Mouse (Mus musculus) heart, embryonic 13.5 days (tissue): ENCODE data around the gene Naa35. TPM values are rescaled to one million over a fixed set of nuclear protein-coding genes. Genes with fewer than 3 reads are reported as not detected.

Source experiments
- ATAC-seq: fragments of 200-750 bp; cut with Nextera tagmentation; 2 replicates; pipeline ENCODE4 v1.8.0; 2017; ENCODE audit warnings: moderate TSS enrichment; ENCODE audit not compliant: insufficient number of reproducible peaks, low FRiP score, low TSS enrichment; ENCODE audit errors: extremely low read depth
- H3K27ac ChIP-seq: fragments of 300-500 bp; sonication (generic); replicated peaks from 2 replicates; pipeline ENCODE4 v1.5.1; 2015; ENCODE audit warnings: moderate library complexity, mild to moderate bottlenecking, inconsistent platforms
- H3K27me3 ChIP-seq: fragments of 300-500 bp; sonication (generic); replicated peaks from 2 replicates; pipeline ENCODE4 v1.6.1; 2015; ENCODE audit warnings: mild to moderate bottlenecking, inconsistent platforms
- H3K36me3 ChIP-seq: fragments of 300-500 bp; sonication (generic); 2 replicates; pipeline ENCODE4 v1.6.1; 2015; ENCODE audit warnings: mild to moderate bottlenecking, inconsistent platforms
- H3K4me1 ChIP-seq: fragments of 300-500 bp; sonication (generic); 2 replicates; pipeline ENCODE4 v1.6.1; 2015; ENCODE audit warnings: inconsistent platforms
- H3K4me2 ChIP-seq: fragments of 300-500 bp; sonication (generic); 2 replicates; pipeline ENCODE4 v1.6.1; 2015; ENCODE audit warnings: inconsistent platforms, mild to moderate bottlenecking, moderate library complexity
- H3K4me3 ChIP-seq: fragments of 300-500 bp; sonication (generic); 2 replicates; pipeline ENCODE4 v1.5.1; 2015; ENCODE audit warnings: moderate library complexity, mild to moderate bottlenecking, inconsistent platforms
- H3K9ac ChIP-seq: fragments of 300-500 bp; sonication (generic); 2 replicates; pipeline ENCODE4 v1.6.1; 2015; ENCODE audit warnings: inconsistent platforms, mild to moderate bottlenecking, moderate library complexity
- H3K9me3 ChIP-seq: fragments of 300-500 bp; sonication (generic); 2 replicates; pipeline ENCODE4 v1.6.1; 2016; ENCODE audit warnings: inconsistent platforms
- WGBS: fragments of 180-500 bp; shearing (Covaris S2); methylation state at CpG from one replicate; pipeline ENCODE4 v1.1.7; 2015; ENCODE audit warnings: mixed read lengths; 5-methylcytosine and 5-hydroxymethylcytosine counted together
- polyA plus RNA-seq: library from polyadenylated mRNA; unstranded; fragments of >200 nt; fragmentation: Nextera tagmentation; extraction: Ambion mirVana; gene quantifications from 2 replicates; pipeline ENCODE4 v1.2.1, GENCODE M21; 2015

Naa35 gene
- 68.5 and 74.1 TPM in 2 replicates for polyA plus RNA-seq

- Histone ChIP-seq H3K36me3 (peaks cover 32% of the 10 kb centered on the region), H3K4me2 (peak within 1 kb of the TSS; percentile 82), H3K27ac (peak within 1 kb of the TSS; percentile 80), H3K9ac (peak within 1 kb of the TSS; percentile 94), H3K27me3 (no peaks in the 10 kb centered on the region), H3K4me1 (peaks cover 35% of the 10 kb centered on the region), H3K9me3 (no peaks in the 10 kb centered on the region), H3K4me3 (peak within 1 kb of the TSS; percentile 90)
- ATAC-seq: peak; percentile 96
- under 1% methylated on average over 80 of the region's 83 CpGs for WGBS
These were observed at the start of gene Naa35, which contains the start of gene Agtpbp1 for GRCm38 (mm10) chr13:59584947-59585647. Gene Naa35 (plus strand): TSS chr13:59585259. Gene Agtpbp1 (minus strand): TSS chr13:59585227.

GRCm38 (mm10) chr13:59535746-59536145 lies 49.3 kb upstream of the Naa35 start:
- Histone ChIP-seq H3K9me3 (no peaks in the 10 kb centered on the region), H3K4me3 (no peak overlapping the region), H3K4me1 (no peaks in the 10 kb centered on the region), H3K9ac (no peak overlapping the region), H3K4me2 (no peak overlapping the region), H3K36me3 (peaks cover 22% of the 10 kb centered on the region; the same call in 1 of the 2 replicates), H3K27me3 (no peaks in the 10 kb centered on the region), H3K27ac (no peak overlapping the region)
- ATAC-seq: no peak
- 88% methylated on average over 6 of the region's 6 CpGs for WGBS

GRCm38 (mm10) chr13:59536631-59537030 lies 48.4 kb upstream of the Naa35 start:
- ATAC-seq: no peak
- peaks cover 19% of the 10 kb centered on the region; the same call in 1 of the 2 replicates for H3K36me3 ChIP-seq
- no peaks in the 10 kb centered on the region for H3K9me3 ChIP-seq
- H3K4me3 ChIP-seq: no peak overlapping the region
- H3K27ac ChIP-seq: no peak overlapping the region
- WGBS: 65% methylated on average over 2 of the region's 2 CpGs
- no peak overlapping the region for H3K4me2 ChIP-seq
- H3K27me3 ChIP-seq: no peaks in the 10 kb centered on the region
- H3K9ac ChIP-seq: no peak overlapping the region
- no peaks in the 10 kb centered on the region for H3K4me1 ChIP-seq

GRCm38 (mm10) chr13:59538661-59539060 lies 46.4 kb upstream of the Naa35 start:
- Histone ChIP-seq H3K27ac (no peak overlapping the region), H3K4me2 (no peak overlapping the region), H3K4me1 (no peaks in the 10 kb centered on the region), H3K9ac (no peak overlapping the region), H3K9me3 (no peaks in the 10 kb centered on the region), H3K27me3 (no peaks in the 10 kb centered on the region), H3K4me3 (no peak overlapping the region), H3K36me3 (peaks cover 9% of the 10 kb centered on the region; the same call in 1 of the 2 replicates)
- no peak for ATAC-seq
- 85% methylated on average over 5 of the region's 5 CpGs for WGBS

GRCm38 (mm10) chr13:59540030-59540429 lies 45.0 kb upstream of the Naa35 start:
- Histone ChIP-seq H3K9ac (no peak overlapping the region), H3K27me3 (no peaks in the 10 kb centered on the region), H3K9me3 (no peaks in the 10 kb centered on the region), H3K4me3 (no peak overlapping the region), H3K27ac (no peak overlapping the region), H3K36me3 (peaks cover 9% of the 10 kb centered on the region; the same call in 1 of the 2 replicates), H3K4me1 (peaks cover 10% of the 10 kb centered on the region), H3K4me2 (no peak overlapping the region)
- 79% methylated on average over 5 of the region's 5 CpGs for WGBS
- ATAC-seq: no peak

- Histone ChIP-seq H3K36me3 (no peaks in the 10 kb centered on the region), H3K4me2 (no peak overlapping the region), H3K9ac (no peak overlapping the region), H3K27ac (no peak overlapping the region), H3K4me1 (peaks cover 29% of the 10 kb centered on the region), H3K4me3 (no peak overlapping the region), H3K27me3 (no peaks in the 10 kb centered on the region), H3K9me3 (no peaks in the 10 kb centered on the region)
- WGBS: 90% methylated on average over 10 of the region's 10 CpGs
- no peak for ATAC-seq
These were observed 42.6 kb upstream of the Naa35 start for GRCm38 (mm10) chr13:59542411-59542810.

GRCm38 (mm10) chr13:59547091-59547490 lies 38.0 kb upstream of the Naa35 start:
- Histone ChIP-seq H3K36me3 (no peaks in the 10 kb centered on the region), H3K9ac (no peak overlapping the region), H3K4me1 (peaks cover 49% of the 10 kb centered on the region), H3K4me3 (no peak overlapping the region), H3K4me2 (no peak overlapping the region), H3K27ac (peak overlapping the region; percentile 46), H3K9me3 (no peaks in the 10 kb centered on the region), H3K27me3 (no peaks in the 10 kb centered on the region)
- no peak for ATAC-seq
- 52% methylated on average over 2 of the region's 2 CpGs for WGBS

GRCm38 (mm10) chr13:59547716-59548115 lies 37.3 kb upstream of the Naa35 start:
- Histone ChIP-seq H3K9me3 (no peaks in the 10 kb centered on the region), H3K4me2 (no peak overlapping the region)
- ATAC-seq: no peak

GRCm38 (mm10) chr13:59549318-59549798 lies 35.7 kb upstream of the Naa35 start:
- no peak for ATAC-seq
- Histone ChIP-seq H3K4me3 (no peak overlapping the region), H3K36me3 (no peaks in the 10 kb centered on the region), H3K27me3 (no peaks in the 10 kb centered on the region), H3K4me2 (no peak overlapping the region), H3K4me1 (peaks cover 46% of the 10 kb centered on the region), H3K9ac (no peak overlapping the region), H3K9me3 (no peaks in the 10 kb centered on the region), H3K27ac (no peak overlapping the region)
- 14% methylated on average over 1 of the region's 1 CpGs for WGBS

More at GRCm38 (mm10) chr13:59547716-59548115, 37.3 kb upstream of the Naa35 start:
- no peak overlapping the region for H3K4me3 ChIP-seq
- 65% methylated on average over 4 of the region's 4 CpGs for WGBS
- H3K36me3 ChIP-seq: no peaks in the 10 kb centered on the region
- H3K4me1 ChIP-seq: peaks cover 49% of the 10 kb centered on the region
- H3K27me3 ChIP-seq: no peaks in the 10 kb centered on the region
- H3K9ac ChIP-seq: no peak overlapping the region
- H3K27ac ChIP-seq: 0 out of 2 replicates have a peak overlapping the region, but pooled peaks have one; percentile 46

GRCm38 (mm10) chr13:59552286-59552685 lies 32.8 kb upstream of the Naa35 start:
- 83% methylated on average over 5 of the region's 5 CpGs for WGBS
- H3K9ac ChIP-seq: no peak overlapping the region

GRCm38 (mm10) chr13:59552751-59553150 lies 32.3 kb upstream of the Naa35 start:
- WGBS: 66% methylated on average over 2 of the region's 2 CpGs
- Histone ChIP-seq H3K4me2 (no peak overlapping the region), H3K4me3 (no peak overlapping the region), H3K27ac (no peak overlapping the region), H3K36me3 (no peaks in the 10 kb centered on the region), H3K9ac (no peak overlapping the region), H3K27me3 (no peaks in the 10 kb centered on the region), H3K4me1 (peaks cover 37% of the 10 kb centered on the region), H3K9me3 (no peaks in the 10 kb centered on the region)
- no peak for ATAC-seq

More at GRCm38 (mm10) chr13:59552286-59552685, 32.8 kb upstream of the Naa35 start:
- H3K4me2 ChIP-seq: no peak overlapping the region
- no peak overlapping the region for H3K4me3 ChIP-seq
- H3K27me3 ChIP-seq: no peaks in the 10 kb centered on the region
- H3K36me3 ChIP-seq: no peaks in the 10 kb centered on the region
- peaks cover 39% of the 10 kb centered on the region for H3K4me1 ChIP-seq
- no peak overlapping the region for H3K27ac ChIP-seq
- H3K9me3 ChIP-seq: no peaks in the 10 kb centered on the region
- ATAC-seq: no peak
